In the genomic region with DNA sequence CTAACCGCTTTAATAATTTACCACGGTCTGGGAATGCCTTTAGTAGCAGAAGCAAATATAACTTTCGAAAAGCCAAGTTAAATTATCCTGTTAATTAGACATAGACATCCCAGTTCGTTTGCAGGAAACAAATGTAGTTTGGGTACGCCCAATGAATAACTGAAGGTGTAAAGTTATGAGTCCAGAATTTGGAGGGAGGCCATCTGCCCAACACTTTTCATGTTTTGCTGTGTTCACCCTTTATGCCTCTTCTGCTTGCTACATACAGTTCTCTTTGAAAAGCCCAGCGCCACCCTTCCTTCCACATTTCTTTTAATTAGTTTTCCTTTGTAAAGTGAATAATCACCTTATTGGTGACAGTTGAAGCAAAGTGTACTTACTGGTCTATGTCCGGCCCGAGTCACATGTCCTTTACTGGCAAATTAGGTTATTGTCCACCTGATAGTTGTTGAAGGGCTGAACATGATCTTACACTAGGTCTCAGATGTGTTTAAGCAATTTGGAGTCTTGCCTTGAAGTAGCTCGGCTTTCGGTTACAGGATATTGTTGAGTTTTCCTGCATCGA, we compare ENCODE assay signal across 8 mouse cellular contexts. TPM values are rescaled to one million over a fixed set of nuclear protein-coding genes. Genes with fewer than 3 reads are reported as not detected.
A peak's percentile ranks its signal among the peaks of the same experiment; 100 is the strongest.
DNase-seq lines count a peak whose midpoint lies in the region; ATAC-seq and TF ChIP-seq lines count a peak whose summit lies in the region.

No protein-coding gene starts in this region.

- no peaks in the 10 kb centered on the region for H3K9me3 ChIP-seq in intestine, embryonic 14.5 days (ENCODE audit: control insufficient read depth, low read length)

- TF ChIP-seq CTCF in liver, adult 2 months (IDR thresholded peaks at IDR 0.05; ENCODE audit: low read depth, low read length) = no peak
- no peak for TF ChIP-seq CTCF in cortical plate, adult 2 months (IDR thresholded peaks at IDR 0.05; ENCODE audit: extremely low read depth, insufficient read depth, low read length)

- H3K27ac ChIP-seq in liver, adult 2 months (replicated peaks; ENCODE audit: insufficient read depth, low read depth, low read length) = no peak overlapping the region
- no peak overlapping the region for H3K27ac ChIP-seq in cortical plate, adult 2 months (ENCODE audit: insufficient read depth, low read length)
- peak overlapping the region; percentile 95; the same call in 1 of the 2 replicates for H3K27ac ChIP-seq in intestine, embryonic 14.5 days (ENCODE audit: low read depth)

- 13% methylated on average over 11 of the region's 11 CpGs for WGBS in liver, adult 2 months
- WGBS in intestine, embryonic 14.5 days = 38% methylated on average over 11 of the region's 11 CpGs

- H3K4me1 ChIP-seq in liver, adult 2 months (ENCODE audit: control insufficient read depth, insufficient read depth, low read length) = peaks cover 8% of the 10 kb centered on the region
- H3K4me1 ChIP-seq in cortical plate, adult 2 months (ENCODE audit: control insufficient read depth, insufficient read depth, low read length) = peaks cover 5% of the 10 kb centered on the region
- peaks cover 24% of the 10 kb centered on the region for H3K4me1 ChIP-seq in intestine, embryonic 14.5 days (replicated peaks; ENCODE audit: control insufficient read depth, insufficient read depth, low read length)

- peak overlapping the region; percentile 99 for H3K9ac ChIP-seq in liver, adult 2 months (ENCODE audit: low read depth, low read length)
- H3K9ac ChIP-seq in intestine, embryonic 14.5 days (ENCODE audit: low read length) = peak overlapping the region; percentile 93

- peak; percentile 74 for DNase-seq in liver, adult 2 months (ENCODE audit: extremely low read depth, low read depth, low spot score)
- no peak for DNase-seq in liver
- no peak for DNase-seq in intestine, embryonic 14.5 days (ENCODE audit: low spot score)
- DNase-seq in naive thymus-derived CD4-positive, alpha-beta T cell, adult 2 months (ENCODE audit: low read depth) = peak; percentile 26
- DNase-seq in yolk sac, embryonic 10.5 days (ENCODE audit: low spot score) = no peak
- no peak for DNase-seq in spleen, postnatal 4 days (ENCODE audit: low spot score in 2 of 2)

- H3K4me3 ChIP-seq in liver, adult 2 months (ENCODE audit: insufficient read depth, low read depth, low read length) = peak overlapping the region; percentile 98
- H3K4me3 ChIP-seq in cortical plate, adult 2 months (ENCODE audit: insufficient read depth, low read length) = peak overlapping the region; percentile 65
- peak overlapping the region; percentile 84 for H3K4me3 ChIP-seq in intestine, embryonic 14.5 days (ENCODE audit: low read depth, low read length)

- H3K4me2 ChIP-seq in intestine, embryonic 14.5 days (ENCODE audit: low read length) = peak overlapping the region; percentile 83

- no peak for ATAC-seq in intestine, embryonic 14.5 days (replicated peaks; ENCODE audit: low FRiP score, low TSS enrichment, low read depth)
- no peak for ATAC-seq in monocyte, adult 5-6 weeks (replicated peaks; ENCODE audit: insufficient number of reproducible peaks, low FRiP score, low TSS enrichment, poor library complexity, severe bottlenecking)

- peaks cover 9% of the 10 kb centered on the region; the same call in 1 of the 2 replicates for H3K79me2 ChIP-seq in liver, adult 2 months (ENCODE audit: control insufficient read depth, insufficient read depth, low read length)

- no peaks in the 10 kb centered on the region for H3K36me3 ChIP-seq in liver, adult 2 months (ENCODE audit: control insufficient read depth, insufficient read depth, low read length)
- no peaks in the 10 kb centered on the region for H3K36me3 ChIP-seq in intestine, embryonic 14.5 days (ENCODE audit: control insufficient read depth, insufficient read depth, low read length)

- H3K27me3 ChIP-seq in liver, adult 2 months (ENCODE audit: control insufficient read depth, insufficient read depth, low read length) = no peaks in the 10 kb centered on the region
- H3K27me3 ChIP-seq in intestine, embryonic 14.5 days (replicated peaks; ENCODE audit: control insufficient read depth, insufficient read depth, low read length) = no peaks in the 10 kb centered on the region

- no peak for TF ChIP-seq POLR2A in liver, adult 2 months (IDR thresholded peaks at IDR 0.05; ENCODE audit: extremely low read depth, insufficient read depth, low read length)
- no peak for TF ChIP-seq POLR2A in cortical plate, adult 2 months (IDR thresholded peaks at IDR 0.05; ENCODE audit: extremely low read depth, insufficient read depth, low read length)

RNA-seq across cellular contexts. Expression of gene Sacm1l, which starts 1.1 kb away (rescaled TPM):
- total RNA-seq in liver, adult 2 months (2014; rRNA removed) = 62.3 and 74.3 TPM in 2 replicates
- polyA plus RNA-seq in liver, adult 2 months (2012; rRNA removed) = 7.7 and 9.4 TPM in 2 replicates
- 35.9 and 37.0 TPM in 2 replicates for polyA plus RNA-seq in cortical plate, adult 2 months (2012; rRNA removed)
- 51.0 and 55.8 TPM in 2 replicates for polyA plus RNA-seq in intestine, embryonic 14.5 days (2014; fragmentation: Nextera tagmentation; extraction: Ambion mirVana)
- total RNA-seq in monocyte, adult 5-6 weeks (2017) = 44.7 to 69.1 TPM (median 57.9 TPM) in 3 replicates

RNA-seq across cellular contexts. Expression of gene Limd1, which starts 52.1 kb away (rescaled TPM):
- total RNA-seq in liver, adult 2 months (2014; rRNA removed) = 19.7 and 22.2 TPM in 2 replicates
- 15.9 and 24.6 TPM in 2 replicates for polyA plus RNA-seq in liver, adult 2 months (2012; rRNA removed)
- polyA plus RNA-seq in cortical plate, adult 2 months (2012; rRNA removed) = 8.0 and 9.0 TPM in 2 replicates
- polyA plus RNA-seq in intestine, embryonic 14.5 days (2014; fragmentation: Nextera tagmentation; extraction: Ambion mirVana) = 62.1 and 67.1 TPM in 2 replicates
- 54.7 to 68.7 TPM (median 65.2 TPM) in 3 replicates for total RNA-seq in monocyte, adult 5-6 weeks (2017)

Comparison
In these comparisons a context has a peak if more than half of its experiments do, and no peak if none do; other contexts are left out.
1. DNase-seq: peak in liver, adult 2 months (single experiment) and naive thymus-derived CD4-positive, alpha-beta T cell, adult 2 months (single experiment); none in liver (single experiment), intestine, embryonic 14.5 days (single experiment), yolk sac, embryonic 10.5 days (single experiment) and spleen, postnatal 4 days (0 of 2).
2. Peak in every context shown above with its lines, with median percentiles within 50 percentile points of each other: H3K4me3 ChIP-seq.